Mouse (Mus musculus) small intestine, adult 2 months (tissue): Measurements from ENCODE around the gene Trak1. TPM values are rescaled to one million over a fixed set of nuclear protein-coding genes. Genes with fewer than 3 reads are reported as not detected.

ENCODE experiments used
- H3K27ac ChIP-seq: fragments of 200-500 bp; 2 replicates; pipeline ENCODE4 v1.5.1; 2012; ENCODE audit warnings: low read depth, low read length, control low read depth, inconsistent platforms; ENCODE audit not compliant: insufficient read depth
- H3K27me3 ChIP-seq: fragments of 200-500 bp; 2 replicates; pipeline ENCODE4 v1.6.1; 2012; ENCODE audit warnings: mild to moderate bottlenecking, moderate library complexity, low read length, inconsistent platforms; ENCODE audit not compliant: control insufficient read depth, insufficient read depth
- H3K36me3 ChIP-seq: fragments of 200-500 bp; 2 replicates; pipeline ENCODE4 v1.6.1; 2012; ENCODE audit warnings: mild to moderate bottlenecking, low read length, control low read depth, inconsistent platforms; ENCODE audit not compliant: control insufficient read depth, insufficient read depth
- H3K4me1 ChIP-seq: fragments of 200-500 bp; 2 replicates; pipeline ENCODE4 v1.6.1; 2012; ENCODE audit warnings: low read length, inconsistent platforms, mixed read lengths; ENCODE audit not compliant: control insufficient read depth, insufficient read depth, insufficient read length
- H3K4me3 ChIP-seq: fragments of 200-500 bp; 2 replicates; pipeline ENCODE4 v1.5.1; 2012; ENCODE audit warnings: low read depth, mild to moderate bottlenecking, control low read depth, inconsistent platforms, low read length, moderate library complexity
- CTCF ChIP-seq: fragments of 200-500 bp; IDR thresholded peaks from 2 replicates; pipeline ENCODE4 v1.5.1; 2012; ENCODE audit warnings: low read depth, mild to moderate bottlenecking, control low read depth, inconsistent platforms, low read length, moderate library complexity, mixed read lengths; ENCODE audit not compliant: insufficient replicate concordance, insufficient read length; ENCODE audit errors: extremely low read depth
- POLR2A ChIP-seq: fragments of 200-500 bp; IDR thresholded peaks from 2 replicates; pipeline ENCODE4 v1.6.1; 2012; ENCODE audit warnings: low read depth, mild to moderate bottlenecking, control low read depth, inconsistent platforms, low read length, moderate library complexity
- WGBS: fragments of 180-500 bp; shearing (Covaris S2); methylation state at CpG from one replicate; pipeline ENCODE4 v1.1.7; 2018; 5-methylcytosine and 5-hydroxymethylcytosine counted together
- polyA plus RNA-seq: library from polyadenylated mRNA; depleted of rRNA; stranded (reverse); fragments of >200 nt; gene quantifications from 2 replicates; pipeline ENCODE4 v1.2.3, GENCODE M21; 2012

Trak1 gene
- polyA plus RNA-seq, 1 experiment: 99.8 TPM

DNA sequence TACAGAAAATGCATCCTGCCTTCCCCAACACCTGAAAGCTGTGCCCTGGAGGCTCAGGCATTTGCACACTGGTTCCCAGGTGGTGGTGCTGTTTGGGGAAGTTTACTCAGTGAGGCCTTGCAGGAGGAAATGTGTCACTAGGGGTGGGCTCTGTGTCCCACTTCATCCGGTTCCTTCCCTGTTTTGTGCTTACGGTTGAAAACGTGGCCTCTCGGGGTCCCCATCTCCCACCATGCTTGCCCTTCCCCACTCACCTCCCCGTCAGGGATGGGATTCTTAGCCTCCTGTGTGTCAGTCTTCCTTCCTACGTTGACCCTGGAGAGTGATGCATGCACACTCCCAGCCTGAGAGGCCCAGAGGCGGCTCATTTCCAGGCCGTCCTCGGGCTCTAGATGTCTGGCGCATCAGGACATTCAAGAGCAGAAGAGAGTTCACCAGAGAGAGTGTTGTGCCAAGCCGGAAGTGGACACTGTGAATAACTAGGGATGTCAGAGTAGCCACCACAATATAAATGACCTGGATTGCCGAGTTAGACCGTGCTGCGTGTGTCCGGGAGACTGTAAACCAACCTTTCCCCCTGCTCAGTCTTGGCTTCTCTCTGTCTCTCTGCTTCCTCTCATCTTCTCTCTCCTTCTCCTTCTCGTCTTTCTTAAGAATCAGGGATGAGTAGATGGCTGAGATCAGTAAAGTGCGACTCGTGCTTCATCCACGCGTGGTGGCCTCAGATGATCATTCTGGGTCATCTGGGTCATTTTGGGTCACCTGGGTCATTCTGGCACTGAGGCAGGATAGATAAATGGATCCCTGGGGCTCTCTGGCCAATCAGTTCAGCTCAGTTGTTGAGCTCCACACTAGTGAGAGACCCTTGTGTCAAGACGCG, 4.0 kb downstream of the Trak1 start:
- TF ChIP-seq POLR2A (no peak), CTCF (no peak)
- Histone ChIP-seq H3K27ac (peak overlapping the region; percentile 84), H3K4me3 (peak overlapping the region; percentile 24), H3K4me1 (peaks cover 46% of the 10 kb centered on the region), H3K27me3 (no peaks in the 10 kb centered on the region), H3K36me3 (peaks cover 5% of the 10 kb centered on the region; the same call in 1 of the 2 replicates)
- 66% methylated on average over 22 of the region's 22 CpGs for WGBS

GRCm38 (mm10) chr9:121302543-121302942, 5.2 kb downstream of the Trak1 start:
- H3K36me3 ChIP-seq: peaks cover 8% of the 10 kb centered on the region; the same call in 1 of the 2 replicates
- TF ChIP-seq CTCF: peak; percentile 14; the same call in 1 of the 2 replicates
- no peak for TF ChIP-seq POLR2A
- H3K27ac ChIP-seq: peak overlapping the region; percentile 85
- H3K4me1 ChIP-seq: peaks cover 42% of the 10 kb centered on the region
- no peaks in the 10 kb centered on the region for H3K27me3 ChIP-seq
- peak overlapping the region; percentile 9; the same call in 1 of the 2 replicates for H3K4me3 ChIP-seq
- WGBS: 59% methylated on average over 8 of the region's 8 CpGs

GRCm38 (mm10) chr9:121303086-121303485, 5.8 kb downstream of the Trak1 start:
- no peak for TF ChIP-seq POLR2A
- no peak for TF ChIP-seq CTCF
- H3K36me3 ChIP-seq: peaks cover 8% of the 10 kb centered on the region; the same call in 1 of the 2 replicates
- H3K4me1 ChIP-seq: peaks cover 42% of the 10 kb centered on the region
- no peak overlapping the region for H3K4me3 ChIP-seq
- WGBS: 21% methylated on average over 6 of the region's 6 CpGs
- no peaks in the 10 kb centered on the region for H3K27me3 ChIP-seq
- peak overlapping the region; percentile 60 for H3K27ac ChIP-seq

GRCm38 (mm10) chr9:121303748-121304147, 6.4 kb downstream of the Trak1 start:
- no peaks in the 10 kb centered on the region for H3K27me3 ChIP-seq
- H3K36me3 ChIP-seq: peaks cover 8% of the 10 kb centered on the region; the same call in 1 of the 2 replicates
- H3K27ac ChIP-seq: no peak overlapping the region
- no peak overlapping the region for H3K4me3 ChIP-seq
- TF ChIP-seq CTCF (no peak), POLR2A (no peak)
- H3K4me1 ChIP-seq: peaks cover 41% of the 10 kb centered on the region
- WGBS: 66% methylated on average over 9 of the region's 9 CpGs

- H3K27me3 ChIP-seq: no peaks in the 10 kb centered on the region
- WGBS: 83% methylated on average over 10 of the region's 10 CpGs
- H3K36me3 ChIP-seq: peaks cover 8% of the 10 kb centered on the region; the same call in 1 of the 2 replicates
- TF ChIP-seq CTCF (no peak), POLR2A (no peak)
- H3K27ac ChIP-seq: no peak overlapping the region
- H3K4me3 ChIP-seq: no peak overlapping the region
- peaks cover 36% of the 10 kb centered on the region for H3K4me1 ChIP-seq
These were observed 7.2 kb downstream of the Trak1 start for GRCm38 (mm10) chr9:121304520-121304919.

- H3K36me3 ChIP-seq: peaks cover 8% of the 10 kb centered on the region; the same call in 1 of the 2 replicates
- H3K4me1 ChIP-seq: peaks cover 34% of the 10 kb centered on the region
- no peak overlapping the region for H3K4me3 ChIP-seq
- WGBS: 90% methylated on average over 4 of the region's 4 CpGs
- no peak overlapping the region for H3K27ac ChIP-seq
- H3K27me3 ChIP-seq: no peaks in the 10 kb centered on the region
- TF ChIP-seq CTCF (no peak), POLR2A (no peak)
These were observed 8.2 kb downstream of the Trak1 start for GRCm38 (mm10) chr9:121305456-121305855.

- WGBS: 86% methylated on average over 4 of the region's 4 CpGs
- TF ChIP-seq POLR2A (no peak), CTCF (no peak)
- no peak overlapping the region for H3K4me3 ChIP-seq
These were observed 12.0 kb downstream of the Trak1 start for GRCm38 (mm10) chr9:121309287-121309686.

More at GRCm38 (mm10) chr9:121309287-121309686, 12.0 kb downstream of the Trak1 start:
- Histone ChIP-seq H3K36me3 (peaks cover 6% of the 10 kb centered on the region; the same call in 1 of the 2 replicates), H3K27me3 (no peaks in the 10 kb centered on the region), H3K4me1 (peaks cover 26% of the 10 kb centered on the region), H3K27ac (no peak overlapping the region)
